Mouse (Mus musculus): ENCODE measurements around the gene Ankmy1.

- TF ChIP-seq POLR2A (IDR thresholded peaks at IDR 0.05; ENCODE audit: low read depth, low read length) (no peak), CTCF (IDR thresholded peaks at IDR 0.05; ENCODE audit: extremely low read depth, insufficient read length, insufficient replicate concordance, low read depth, low read length) (no peak)
Measured at GRCm38 (mm10) chr1:92879266-92879665, 23.4 kb downstream of the Ankmy1 start.
